Mouse (Mus musculus) T-helper 1 cell (primary cell): ENCODE data around the gene Gm21760.
"Not testable (repeated sequence)": the region's sequence is repeated elsewhere in the genome, so short reads cannot be mapped to it uniquely, and the experiment has no call there.

Experiments
- in situ Hi-C: fragments of 300-600 bp; cut with MboI, MseI; formaldehyde crosslinking; loops from one replicate; pipeline ENCODE4 v1.15.1; 2025; ENCODE audit warnings: high pct_unique_total_duplicates

Gene Gm21760

DNA sequence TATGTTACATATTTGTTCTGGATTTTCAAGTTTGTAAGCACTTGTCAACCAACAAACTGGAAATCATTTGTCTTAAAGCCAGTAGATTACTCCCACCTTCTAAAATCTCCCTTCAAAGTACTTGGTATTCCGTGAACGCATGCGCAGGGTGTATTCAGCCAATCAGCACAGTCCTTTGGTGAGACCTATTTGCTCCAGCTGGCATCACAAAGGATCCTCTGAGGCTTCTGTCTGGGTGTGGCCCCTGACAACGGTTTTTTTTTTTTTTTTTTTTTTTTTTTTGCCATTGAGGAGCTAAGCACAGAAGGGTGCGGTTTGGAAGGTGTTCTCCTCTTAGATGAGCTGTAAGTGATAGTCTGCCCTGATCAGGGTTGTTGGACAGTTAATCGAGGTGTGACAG, at the start of gene Gm21760:
TSS of gene Gm21760 (plus strand) at position 301 of the 400 bp plus-strand sequence.
- in situ Hi-C loops, result not testable (repeated sequence)
